Mouse (Mus musculus) activated CD4-positive, CD25-positive, alpha-beta regulatory T cell, adult 4 months (primary cell): ENCODE data around the gene 0610030E20Rik. TPM values are rescaled to one million over a fixed set of nuclear protein-coding genes. Genes with fewer than 3 reads are reported as not detected.
A peak's percentile ranks its signal among the peaks of the same experiment; 100 is the strongest.

ENCODE experiments used
- ATAC-seq: one replicate; pipeline ENCODE4 v1.8.0; 2017
- polyA plus RNA-seq, 2 experiments: library from polyadenylated mRNA; unstranded; fragments of 100-300 nt; shearing (Covaris generic); gene quantifications; one replicate each; pipeline ENCODE4 v1.2.1; 2017

Gene 0610030E20Rik
- 10 to 100 TPM; 18.1 to 20.8 TPM for polyA plus RNA-seq

GRCm38 (mm10) chr6:72347166-72347941 lies at the start of gene 0610030E20Rik:
Gene 0610030E20Rik (plus strand): TSS chr6:72347317.
- ATAC-seq = peak; percentile 55

GRCm38 (mm10) chr6:72297825-72298224 lies 49.3 kb upstream of the 0610030E20Rik start:
- no peak for ATAC-seq

- ATAC-seq = no peak
Observed at GRCm38 (mm10) chr6:72302349-72302925, 44.7 kb upstream of the 0610030E20Rik start.

GRCm38 (mm10) chr6:72303510-72303909 lies 43.6 kb upstream of the 0610030E20Rik start:
- ATAC-seq = no peak

- no peak for ATAC-seq
Observed at GRCm38 (mm10) chr6:72312198-72312597, 34.9 kb upstream of the 0610030E20Rik start.

- no peak for ATAC-seq
Observed at GRCm38 (mm10) chr6:72313124-72313867, 33.8 kb upstream of the 0610030E20Rik start.

GRCm38 (mm10) chr6:72315384-72315783 lies 31.7 kb upstream of the 0610030E20Rik start:
- no peak for ATAC-seq

GRCm38 (mm10) chr6:72316044-72316443 lies 31.1 kb upstream of the 0610030E20Rik start:
- ATAC-seq = no peak

GRCm38 (mm10) chr6:72318440-72318839 lies 28.7 kb upstream of the 0610030E20Rik start:
- ATAC-seq = no peak

GRCm38 (mm10) chr6:72319019-72319418 lies 28.1 kb upstream of the 0610030E20Rik start:
- ATAC-seq = no peak

GRCm38 (mm10) chr6:72322936-72323335 lies 24.2 kb upstream of the 0610030E20Rik start:
- ATAC-seq = no peak

- ATAC-seq = no peak
Observed at GRCm38 (mm10) chr6:72323786-72324508, 23.2 kb upstream of the 0610030E20Rik start.

GRCm38 (mm10) chr6:72326274-72326673 lies 20.8 kb upstream of the 0610030E20Rik start:
- peak; percentile 32 for ATAC-seq

GRCm38 (mm10) chr6:72329019-72329418 lies 18.1 kb upstream of the 0610030E20Rik start:
- no peak for ATAC-seq

- no peak for ATAC-seq
Observed at GRCm38 (mm10) chr6:72330133-72330532, 17.0 kb upstream of the 0610030E20Rik start.

- no peak for ATAC-seq
Observed at GRCm38 (mm10) chr6:72333111-72333510, 14.0 kb upstream of the 0610030E20Rik start.

GRCm38 (mm10) chr6:72340481-72340880 lies 6.6 kb upstream of the 0610030E20Rik start:
- ATAC-seq = no peak

- peak; percentile 31 for ATAC-seq
Observed at GRCm38 (mm10) chr6:72344396-72345073, 2.6 kb upstream of the 0610030E20Rik start.

GRCm38 (mm10) chr6:72345074-72345567 lies 2.0 kb upstream of the 0610030E20Rik start, which contains the start of gene Usp39:
Gene Usp39 (minus strand): TSS chr6:72345184.
- ATAC-seq = peak; percentile 73

- ATAC-seq = peak; percentile 0
Observed at GRCm38 (mm10) chr6:72345633-72346032, 1.5 kb upstream of the 0610030E20Rik start.

GRCm38 (mm10) chr6:72346261-72346660 lies 856 bp upstream of the 0610030E20Rik start:
- no peak for ATAC-seq

- ATAC-seq = no peak
Observed at GRCm38 (mm10) chr6:72348411-72348810, 1.3 kb downstream of the 0610030E20Rik start.
